Mouse (Mus musculus) liver, postnatal 0 days (tissue): Measurements from ENCODE around the gene Srcin1. TPM values are rescaled to one million over a fixed set of nuclear protein-coding genes. Genes with fewer than 3 reads are reported as not detected.

Source experiments
- ATAC-seq: fragments of 200-750 bp; cut with Nextera tagmentation; 2 replicates; pipeline ENCODE4 v1.8.0; 2017; ENCODE audit warnings: mild to moderate bottlenecking, moderate library complexity
- DNase-seq: peaks from one replicate; pipeline ENCODE4 v3.0.0-alpha.2; 2016
- H3K27ac ChIP-seq: fragments of 300-500 bp; sonication (generic); 2 replicates; pipeline ENCODE4 v1.5.1; 2014; ENCODE audit warnings: antibody characterized with exemption, moderate library complexity, mild to moderate bottlenecking, low read depth
- H3K27me3 ChIP-seq: fragments of 300-500 bp; sonication (generic); 2 replicates; pipeline ENCODE4 v1.6.1; 2014; ENCODE audit warnings: low read length, control low read depth, mixed read lengths; ENCODE audit not compliant: insufficient read depth
- H3K36me3 ChIP-seq: fragments of 300-500 bp; sonication (generic); replicated peaks from 2 replicates; pipeline ENCODE4 v1.6.1; 2014; ENCODE audit warnings: mild to moderate bottlenecking, control low read depth, low read length, moderate library complexity, mixed read lengths; ENCODE audit not compliant: insufficient read depth
- H3K4me1 ChIP-seq: fragments of 300-500 bp; sonication (generic); 2 replicates; pipeline ENCODE4 v1.6.1; 2014; ENCODE audit warnings: antibody characterized with exemption, mild to moderate bottlenecking, control low read depth; ENCODE audit not compliant: insufficient read depth
- H3K4me2 ChIP-seq: fragments of 300-500 bp; sonication (generic); 2 replicates; pipeline ENCODE4 v1.6.1; 2014; ENCODE audit warnings: low read depth, mild to moderate bottlenecking, low read length, moderate library complexity, mixed read lengths
- H3K4me3 ChIP-seq: fragments of 300-500 bp; sonication (generic); 2 replicates; pipeline ENCODE4 v1.5.1; 2014; ENCODE audit warnings: low read depth, low read length
- H3K9ac ChIP-seq: fragments of 300-500 bp; sonication (generic); replicated peaks from 2 replicates; pipeline ENCODE4 v1.6.1; 2014; ENCODE audit warnings: mild to moderate bottlenecking, moderate library complexity
- H3K9me3 ChIP-seq: fragments of 300-500 bp; sonication (generic); 2 replicates; pipeline ENCODE4 v1.6.1; 2016; ENCODE audit warnings: mild to moderate bottlenecking, control low read depth, low read length, mixed read lengths
- CTCF ChIP-seq: sonication (generic); IDR thresholded peaks from 2 replicates; pipeline ENCODE4 v1.5.1; 2016; ENCODE audit warnings: antibody characterized with exemption, low read depth
- EP300 ChIP-seq: IDR thresholded peaks from 2 replicates; pipeline ENCODE4 v1.6.1; 2016; ENCODE audit warnings: antibody characterized with exemption, low read depth, mild to moderate bottlenecking
- WGBS: fragments of 180-500 bp; shearing (Covaris S2); extraction: QIAGEN DNeasy Blood & Tissue Kit; methylation state at CpG from one replicate; pipeline ENCODE4 v1.1.7; 2014; ENCODE audit not compliant: insufficient replicate concordance; 5-methylcytosine and 5-hydroxymethylcytosine counted together
- polyA plus RNA-seq: library from polyadenylated mRNA; unstranded; fragments of >200 nt; fragmentation: Nextera tagmentation; extraction: Ambion mirVana; gene quantifications from 2 replicates; pipeline ENCODE4 v1.2.1, GENCODE M21; 2015

Gene Srcin1
- polyA plus RNA-seq, 1 experiment from 2014 or later: 0.02 TPM

GRCm38 (mm10) chr11:97462538-97462937 is 113.4 kb downstream of the Srcin1 start:
- 89% methylated on average over 6 of the region's 6 CpGs for WGBS
- no peaks in the 10 kb centered on the region for H3K4me1 ChIP-seq
- no peak overlapping the region for H3K4me2 ChIP-seq
- TF ChIP-seq EP300 (no peak), CTCF (0 out of 2 replicates have a peak, but pooled peaks have one; percentile 19)
- no peaks in the 10 kb centered on the region for H3K27me3 ChIP-seq
- ATAC-seq (no peak), DNase-seq (no peak)
- no peak overlapping the region for H3K4me3 ChIP-seq
- no peaks in the 10 kb centered on the region for H3K9me3 ChIP-seq
- H3K27ac ChIP-seq: no peak overlapping the region
- H3K9ac ChIP-seq: no peak overlapping the region
- peaks cover 90% of the 10 kb centered on the region for H3K36me3 ChIP-seq

- H3K36me3 ChIP-seq: peaks cover 90% of the 10 kb centered on the region
- no peak overlapping the region for H3K9ac ChIP-seq
- H3K9me3 ChIP-seq: no peaks in the 10 kb centered on the region
- ATAC-seq (no peak), DNase-seq (no peak)
- H3K4me2 ChIP-seq: no peak overlapping the region
- TF ChIP-seq EP300 (no peak), CTCF (no peak)
- H3K4me1 ChIP-seq: no peaks in the 10 kb centered on the region
- no peaks in the 10 kb centered on the region for H3K27me3 ChIP-seq
- WGBS: 83% methylated on average over 3 of the region's 3 CpGs
- H3K27ac ChIP-seq: no peak overlapping the region
- no peak overlapping the region for H3K4me3 ChIP-seq
These were observed 114.6 kb downstream of the Srcin1 start for GRCm38 (mm10) chr11:97461307-97461820.

Other genes starting within 250 kb of the Srcin1 start
- gene Gpr179, start 224.1 kb downstream of the Srcin1 start, polyA plus RNA-seq: 0.04 TPM in 1 of 2 replicates, not detected in the other
- 0.89 and 0.92 TPM in 2 replicates for gene Socs7, start 213.6 kb downstream of the Srcin1 start, polyA plus RNA-seq
- gene Arhgap23, start 160.7 kb downstream of the Srcin1 start, polyA plus RNA-seq: 5.6 and 5.7 TPM in 2 replicates
- gene 4933428G20Rik, start 75.8 kb downstream of the Srcin1 start, polyA plus RNA-seq: 0.20 and 0.25 TPM in 2 replicates
- gene Epop, start 53.5 kb upstream of the Srcin1 start, polyA plus RNA-seq: 1.1 and 1.6 TPM in 2 replicates
- 0.32 and 0.38 TPM in 2 replicates for gene Mllt6, start 87.2 kb upstream of the Srcin1 start, polyA plus RNA-seq
- 54.6 and 63.7 TPM in 2 replicates for gene Cisd3, start 109.6 kb upstream of the Srcin1 start, polyA plus RNA-seq
- 1.9 TPM in 2 replicates for gene Pcgf2, start 124.3 kb upstream of the Srcin1 start, polyA plus RNA-seq
- 244 and 267 TPM in 2 replicates for gene Psmb3, start 127.2 kb upstream of the Srcin1 start, polyA plus RNA-seq
- 0.53 and 0.59 TPM in 2 replicates for gene Pip4k2b, start 168.5 kb upstream of the Srcin1 start, polyA plus RNA-seq
- gene Cwc25, start 190.4 kb upstream of the Srcin1 start, polyA plus RNA-seq: 5.5 and 5.8 TPM in 2 replicates
- not detected in 2 replicates for gene 1700001P01Rik, start 199.7 kb upstream of the Srcin1 start, polyA plus RNA-seq
- gene Rpl23, start 206.3 kb upstream of the Srcin1 start, polyA plus RNA-seq: 409 and 433 TPM in 2 replicates
- gene Lasp1, start 222.8 kb upstream of the Srcin1 start, polyA plus RNA-seq: 30.0 and 32.2 TPM in 2 replicates